Mouse (Mus musculus): Measurements from ENCODE around the gene Shisa9.

GRCm38 (mm10) chr16:12219821-12220220, 235.9 kb downstream of the Shisa9 start:
- TF ChIP-seq CTCF (IDR thresholded peaks at IDR 0.05; ENCODE audit: borderline replicate concordance, insufficient read depth, low read depth, low read length) = no peak
- TF ChIP-seq POLR2A (IDR thresholded peaks at IDR 0.05; ENCODE audit: borderline replicate concordance, insufficient read depth, low read length) = no peak

All from cerebellum, adult 2 months (tissue).